In the genomic region with DNA sequence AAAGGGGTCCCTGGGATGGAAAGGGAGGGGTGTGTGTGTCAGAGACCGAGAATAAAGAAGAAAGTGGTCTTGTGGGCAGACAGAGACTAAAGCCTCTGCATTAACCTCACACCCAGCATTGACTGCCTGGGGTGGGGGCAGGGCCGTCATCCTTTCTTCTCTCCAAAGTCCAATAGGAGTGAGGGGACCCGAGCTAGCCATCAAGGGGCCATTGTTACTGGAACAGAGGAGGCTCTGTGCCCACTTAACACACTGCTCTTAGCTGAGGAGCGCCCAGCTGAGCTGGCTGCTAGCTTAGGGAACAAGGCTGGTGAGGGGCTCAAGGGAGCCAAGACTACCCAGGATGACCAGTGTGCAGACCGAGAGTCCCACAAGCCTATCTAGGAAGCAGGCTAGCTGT, we compare ENCODE assay signal across 8 mouse cellular contexts. TPM values are rescaled to one million over a fixed set of nuclear protein-coding genes. Genes with fewer than 3 reads are reported as not detected.
DNase-seq lines count a peak whose midpoint lies in the region; ATAC-seq and TF ChIP-seq lines count a peak whose summit lies in the region.

No protein-coding gene starts in this region.

- H3K36me3 ChIP-seq in embryonic facial prominence, embryonic 13.5 days = no peaks in the 10 kb centered on the region
- H3K36me3 ChIP-seq in hindbrain, postnatal 0 days (ENCODE audit: insufficient read depth, low read length) = no peaks in the 10 kb centered on the region
- no peaks in the 10 kb centered on the region for H3K36me3 ChIP-seq in neural tube, embryonic 13.5 days
- H3K36me3 ChIP-seq in thymus, adult 2 months (ENCODE audit: control insufficient read depth, insufficient read depth, low read length) = no peaks in the 10 kb centered on the region

- DNase-seq in left cerebral cortex, postnatal 10 days (ENCODE audit: extremely low spot score in 1 of 2, low spot score in 2 of 2) = peak; percentile 36 to 59
- DNase-seq in left cerebral cortex, adult 9 months (ENCODE audit: low spot score in 2 of 2) = no peak
- DNase-seq in hindbrain, postnatal 0 days (ENCODE audit: low spot score) = peak; percentile 73
- DNase-seq in thymus, adult 2 months = no peak
- no peak for DNase-seq in adipocyte (ENCODE audit: low spot score)

- 16% methylated on average over 5 of the region's 5 CpGs for WGBS in embryonic facial prominence, embryonic 13.5 days
- WGBS in hindbrain, postnatal 0 days = 20% methylated on average over 5 of the region's 5 CpGs
- WGBS in neural tube, embryonic 13.5 days = 9% methylated on average over 5 of the region's 5 CpGs
- WGBS in thymus, adult 2 months = 76% methylated on average over 5 of the region's 5 CpGs

- H3K27ac ChIP-seq in embryonic facial prominence, embryonic 13.5 days = peak overlapping the region; percentile 69
- H3K27ac ChIP-seq in hindbrain, postnatal 0 days = peak overlapping the region; percentile 79
- H3K27ac ChIP-seq in neural tube, embryonic 13.5 days (replicated peaks) = peak overlapping the region; percentile 81
- no peak overlapping the region for H3K27ac ChIP-seq in thymus, adult 2 months (ENCODE audit: control insufficient read depth, insufficient read depth, low read length)

- no peak overlapping the region for H3K4me2 ChIP-seq in embryonic facial prominence, embryonic 13.5 days
- H3K4me2 ChIP-seq in hindbrain, postnatal 0 days (ENCODE audit: low read depth, low read length) = no peak overlapping the region
- no peak overlapping the region for H3K4me2 ChIP-seq in neural tube, embryonic 13.5 days

- no peak for ATAC-seq in embryonic facial prominence, embryonic 13.5 days (ENCODE audit: insufficient number of reproducible peaks, insufficient read depth, low FRiP score, low TSS enrichment, low read depth)
- ATAC-seq in hindbrain, postnatal 0 days = peak; percentile 95
- ATAC-seq in neural tube, embryonic 13.5 days (ENCODE audit: low read depth) = peak; percentile 90
- no peak for ATAC-seq in erythroid progenitor cell, adult 5-6 weeks (replicated peaks; ENCODE audit: low FRiP score, poor library complexity, severe bottlenecking)

- no peak for TF ChIP-seq CTCF in hindbrain, postnatal 0 days (IDR thresholded peaks at IDR 0.05; ENCODE audit: low read depth)
- no peak for TF ChIP-seq CTCF in thymus, adult 2 months (IDR thresholded peaks at IDR 0.05; ENCODE audit: borderline replicate concordance, control insufficient read depth, extremely low read depth, insufficient read depth, low read length, poor library complexity)

- no peaks in the 10 kb centered on the region for H3K9me3 ChIP-seq in embryonic facial prominence, embryonic 13.5 days
- no peaks in the 10 kb centered on the region for H3K9me3 ChIP-seq in hindbrain, postnatal 0 days (ENCODE audit: low read length)
- H3K9me3 ChIP-seq in neural tube, embryonic 13.5 days = no peaks in the 10 kb centered on the region

- intact Hi-C loops in left cerebral cortex, postnatal 10 days (cut with DNase I) = no loop called here

- H3K27me3 ChIP-seq in embryonic facial prominence, embryonic 13.5 days = no peaks in the 10 kb centered on the region
- H3K27me3 ChIP-seq in hindbrain, postnatal 0 days (ENCODE audit: insufficient read depth, low read length) = no peaks in the 10 kb centered on the region
- no peaks in the 10 kb centered on the region for H3K27me3 ChIP-seq in neural tube, embryonic 13.5 days
- H3K27me3 ChIP-seq in thymus, adult 2 months (ENCODE audit: control insufficient read depth, insufficient read depth, low read length) = no peaks in the 10 kb centered on the region

- H3K4me3 ChIP-seq in embryonic facial prominence, embryonic 13.5 days = no peak overlapping the region
- H3K4me3 ChIP-seq in hindbrain, postnatal 0 days (ENCODE audit: low read length) = no peak overlapping the region
- no peak overlapping the region for H3K4me3 ChIP-seq in neural tube, embryonic 13.5 days
- no peak overlapping the region for H3K4me3 ChIP-seq in thymus, adult 2 months (ENCODE audit: control insufficient read depth, insufficient read depth, low read length)

- H3K4me1 ChIP-seq in embryonic facial prominence, embryonic 13.5 days = peaks cover 15% of the 10 kb centered on the region
- no peaks in the 10 kb centered on the region for H3K4me1 ChIP-seq in hindbrain, postnatal 0 days (ENCODE audit: insufficient read depth, low read length)
- peaks cover 36% of the 10 kb centered on the region for H3K4me1 ChIP-seq in neural tube, embryonic 13.5 days (replicated peaks)
- H3K4me1 ChIP-seq in thymus, adult 2 months (replicated peaks; ENCODE audit: control insufficient read depth, insufficient read depth, low read length) = peaks cover 4% of the 10 kb centered on the region; the same call in 1 of the 2 replicates

- no peak overlapping the region for H3K9ac ChIP-seq in embryonic facial prominence, embryonic 13.5 days
- H3K9ac ChIP-seq in hindbrain, postnatal 0 days (replicated peaks; ENCODE audit: low read length) = no peak overlapping the region
- H3K9ac ChIP-seq in neural tube, embryonic 13.5 days = no peak overlapping the region

- TF ChIP-seq POLR2A in thymus, adult 2 months (IDR thresholded peaks at IDR 0.05; ENCODE audit: control insufficient read depth, extremely low read depth, insufficient read depth, low read length, poor library complexity) = no peak

RNA-seq across cellular contexts. Expression of a gene that starts 16.3 kb away (rescaled TPM):
- total RNA-seq in left cerebral cortex, postnatal 10 days (2021) = 1 to 10 TPM; 1.6 to 1.8 TPM
- 2.3 and 2.7 TPM in 2 replicates for polyA plus RNA-seq in embryonic facial prominence, embryonic 13.5 days (2015; fragmentation: Nextera tagmentation; extraction: Ambion mirVana)
- total RNA-seq in hindbrain, postnatal 0 days (2014; rRNA removed) = 7.2 and 10.0 TPM in 2 replicates
- polyA plus RNA-seq in hindbrain, postnatal 0 days (2015; fragmentation: Nextera tagmentation; extraction: Ambion mirVana) = 0.89 and 0.96 TPM in 2 replicates
- 1.9 and 2.7 TPM in 2 replicates for polyA plus RNA-seq in neural tube, embryonic 13.5 days (2015; fragmentation: Nextera tagmentation; extraction: Ambion mirVana)
- total RNA-seq in erythroid progenitor cell, adult 5-6 weeks (2015; ENCODE audit: low replicate concordance) = 6.7 and 8.6 TPM in 2 replicates
- total RNA-seq in erythroid progenitor cell, adult 5-6 weeks (2017; ENCODE audit: low replicate concordance) = 2.6 and 3.9 TPM in 2 replicates
- 2.1 and 4.5 TPM in 2 replicates for polyA plus RNA-seq in thymus, adult 2 months (2012; rRNA removed)

Comparison
In these comparisons a context has a peak if more than half of its experiments do, and no peak if none do; other contexts are left out.
1. DNase-seq: peak in left cerebral cortex, postnatal 10 days (2 of 2) and hindbrain, postnatal 0 days (single experiment); none in left cerebral cortex, adult 9 months (0 of 2), thymus, adult 2 months (single experiment) and adipocyte (single experiment).
2. ATAC-seq: peak in hindbrain, postnatal 0 days (single experiment) and neural tube, embryonic 13.5 days (single experiment); none in embryonic facial prominence, embryonic 13.5 days (single experiment) and erythroid progenitor cell, adult 5-6 weeks (single experiment).